Mouse (Mus musculus) forebrain, embryonic 14.5 days (tissue): ENCODE data around the gene Lyplal1. TPM values are rescaled to one million over a fixed set of nuclear protein-coding genes. Genes with fewer than 3 reads are reported as not detected.

ENCODE experiments used
- ATAC-seq: fragments of 200-750 bp; cut with Nextera tagmentation; 2 replicates; pipeline ENCODE4 v1.8.0; 2017; ENCODE audit warnings: mild to moderate bottlenecking, moderate library complexity
- DNase-seq: peaks from one replicate; pipeline ENCODE4 v3.0.0-alpha.2; 2015; ENCODE audit warnings: low spot score
- H3K27ac ChIP-seq: fragments of 300-500 bp; sonication (generic); 2 replicates; pipeline ENCODE4 v1.5.1; 2014; ENCODE audit warnings: low read depth, mild to moderate bottlenecking, control low read depth, low read length, moderate library complexity
- H3K27me3 ChIP-seq: fragments of 300-500 bp; sonication (generic); replicated peaks from 2 replicates; pipeline ENCODE4 v1.6.1; 2014; ENCODE audit warnings: low read length, control low read depth, mixed read lengths; ENCODE audit not compliant: control insufficient read depth, insufficient read depth
- H3K36me3 ChIP-seq: fragments of 300-500 bp; sonication (generic); 2 replicates; pipeline ENCODE4 v1.6.1; 2014; ENCODE audit warnings: low read length, control low read depth; ENCODE audit not compliant: control insufficient read depth, insufficient read depth
- H3K4me1 ChIP-seq: fragments of 300-500 bp; sonication (generic); 2 replicates; pipeline ENCODE4 v1.6.1; 2014; ENCODE audit warnings: antibody characterized with exemption, low read length, control low read depth; ENCODE audit not compliant: control insufficient read depth, insufficient read depth
- H3K4me2 ChIP-seq: fragments of 300-500 bp; sonication (generic); 2 replicates; pipeline ENCODE4 v1.6.1; 2014; ENCODE audit warnings: mild to moderate bottlenecking, control low read depth, low read length
- H3K4me3 ChIP-seq: fragments of 300-500 bp; sonication (generic); 2 replicates; pipeline ENCODE4 v1.5.1; 2014; ENCODE audit warnings: low read depth, low read length, control low read depth
- H3K9ac ChIP-seq: fragments of 300-500 bp; sonication (generic); 2 replicates; pipeline ENCODE4 v1.6.1; 2014; ENCODE audit warnings: mild to moderate bottlenecking, low read length, control low read depth, moderate library complexity
- H3K9me3 ChIP-seq: fragments of 300-500 bp; sonication (generic); replicated peaks from 2 replicates; pipeline ENCODE4 v1.6.1; 2016; ENCODE audit warnings: low read length, control low read depth, mixed read lengths; ENCODE audit not compliant: control insufficient read depth
- WGBS: fragments of 180-500 bp; shearing (Covaris S2); extraction: QIAGEN DNeasy Blood & Tissue Kit; methylation state at CpG from one replicate; pipeline ENCODE4 v1.1.7; 2014; 5-methylcytosine and 5-hydroxymethylcytosine counted together
- polyA plus RNA-seq: library from polyadenylated mRNA; unstranded; fragments of >200 nt; fragmentation: Nextera tagmentation; extraction: Ambion mirVana; gene quantifications from 2 replicates; pipeline ENCODE4 v1.2.1, GENCODE M21; 2014

Lyplal1 gene
- polyA plus RNA-seq, 1 experiment from 2014 or later, result 20.7 TPM

DNA sequence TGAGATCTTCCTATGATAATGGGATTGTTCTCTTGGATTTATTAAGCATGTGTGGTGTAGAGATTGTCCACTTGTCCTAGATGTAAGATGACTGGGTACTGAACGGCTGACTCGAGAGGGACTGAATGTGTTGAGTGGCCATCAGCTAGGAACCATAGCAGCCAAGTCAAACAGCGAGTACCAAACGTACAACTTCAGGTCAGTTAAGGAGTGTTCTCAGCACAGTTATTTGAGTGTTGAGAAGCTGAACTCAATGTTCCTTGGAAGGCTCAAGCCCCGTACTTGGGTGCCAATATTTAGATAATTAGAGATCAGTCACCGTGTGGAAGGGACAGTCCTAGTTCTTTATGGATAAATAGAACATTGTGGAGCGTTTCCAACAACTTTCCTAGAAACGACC lies 11.8 kb upstream of the Lyplal1 start:
- ATAC-seq, result no peak
- no peak for DNase-seq
- Histone ChIP-seq H3K36me3 (no peaks in the 10 kb centered on the region), H3K27ac (no peak overlapping the region), H3K9me3 (no peaks in the 10 kb centered on the region), H3K4me3 (no peak overlapping the region), H3K27me3 (no peaks in the 10 kb centered on the region), H3K4me2 (no peak overlapping the region), H3K4me1 (no peaks in the 10 kb centered on the region), H3K9ac (no peak overlapping the region)
- 88% methylated on average over 8 of the region's 8 CpGs for WGBS

GRCm38 (mm10) chr1:186126313-186126862 lies 9.3 kb upstream of the Lyplal1 start:
- no peaks in the 10 kb centered on the region for H3K4me1 ChIP-seq
- no peak for DNase-seq
- H3K4me3 ChIP-seq, result no peak overlapping the region
- WGBS, result 84% methylated on average over 6 of the region's 6 CpGs
- H3K36me3 ChIP-seq, result no peaks in the 10 kb centered on the region
- H3K9me3 ChIP-seq, result no peaks in the 10 kb centered on the region
- no peak overlapping the region for H3K4me2 ChIP-seq
- H3K27ac ChIP-seq, result no peak overlapping the region
- ATAC-seq, result no peak
- no peak overlapping the region for H3K9ac ChIP-seq
- H3K27me3 ChIP-seq, result no peaks in the 10 kb centered on the region

DNA sequence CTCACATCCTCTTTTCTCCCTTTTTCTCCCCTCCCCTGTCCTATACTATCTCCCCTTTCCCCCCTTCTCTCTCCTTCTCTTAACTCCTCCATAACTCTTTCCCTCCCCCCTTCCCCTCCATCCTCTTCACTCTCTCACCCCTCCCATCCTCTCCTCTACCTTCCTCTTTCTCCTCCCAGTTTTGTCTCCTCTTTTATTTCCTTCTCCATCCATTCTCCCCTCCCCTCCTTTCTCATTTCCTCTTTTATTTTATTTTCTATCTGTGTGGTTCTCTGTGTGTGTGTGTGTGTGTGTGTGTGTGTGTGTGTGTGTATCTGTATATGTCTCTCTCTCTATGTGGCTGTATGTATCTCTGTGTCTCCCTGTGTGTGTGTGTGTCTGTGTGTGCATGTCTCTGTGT lies 6.6 kb upstream of the Lyplal1 start:
- Histone ChIP-seq H3K4me3 (no peak overlapping the region), H3K9me3 (no peaks in the 10 kb centered on the region), H3K36me3 (no peaks in the 10 kb centered on the region), H3K27me3 (no peaks in the 10 kb centered on the region), H3K4me2 (no peak overlapping the region), H3K4me1 (no peaks in the 10 kb centered on the region), H3K27ac (no peak overlapping the region), H3K9ac (no peak overlapping the region)
- ATAC-seq, result no peak
- no peak for DNase-seq

GRCm38 (mm10) chr1:186119856-186120255 lies 2.7 kb upstream of the Lyplal1 start:
- ATAC-seq (no peak), DNase-seq (no peak)
- no peaks in the 10 kb centered on the region for H3K9me3 ChIP-seq
- H3K9ac ChIP-seq, result no peak overlapping the region
- WGBS, result 42% methylated on average over 5 of the region's 5 CpGs
- no peak overlapping the region for H3K4me2 ChIP-seq
- H3K27me3 ChIP-seq, result no peaks in the 10 kb centered on the region
- H3K27ac ChIP-seq, result no peak overlapping the region
- H3K36me3 ChIP-seq, result no peaks in the 10 kb centered on the region
- H3K4me3 ChIP-seq, result no peak overlapping the region
- H3K4me1 ChIP-seq, result no peaks in the 10 kb centered on the region

DNA sequence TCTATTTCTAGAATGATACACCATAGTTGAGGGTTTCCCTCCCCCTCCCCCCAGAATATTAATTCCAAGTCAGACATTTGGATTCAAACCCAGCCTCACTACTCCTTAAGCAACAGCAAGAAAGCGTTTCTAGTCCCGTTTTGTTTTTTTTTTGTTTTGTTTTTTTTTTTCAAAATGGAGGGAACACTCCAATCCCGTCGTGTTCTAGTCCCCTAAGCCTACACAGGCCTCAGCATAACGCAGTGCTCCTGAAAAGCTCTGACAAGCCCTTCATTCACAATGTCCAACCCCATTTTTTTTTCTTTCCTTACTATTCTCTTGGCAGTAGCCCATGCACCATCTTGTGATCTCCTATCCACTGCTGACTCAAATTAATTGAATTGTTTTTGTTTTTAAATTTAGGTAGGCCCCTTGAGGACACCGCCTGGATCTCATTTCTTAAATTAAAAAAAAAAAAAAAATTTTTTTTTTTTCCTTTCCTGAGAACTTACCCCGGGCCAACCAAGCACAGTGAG lies 967 bp downstream of the Lyplal1 start:
- Histone ChIP-seq H3K36me3 (no peaks in the 10 kb centered on the region), H3K4me3 (peak overlapping the region; percentile 61), H3K4me2 (peak overlapping the region; percentile 56), H3K9ac (0 out of 2 replicates have a peak overlapping the region, but pooled peaks have one; percentile 91), H3K27me3 (no peaks in the 10 kb centered on the region), H3K9me3 (no peaks in the 10 kb centered on the region), H3K27ac (no peak overlapping the region), H3K4me1 (no peaks in the 10 kb centered on the region)
- WGBS, result 73% methylated on average over 7 of the region's 7 CpGs
- DNase-seq (peak; percentile 16), ATAC-seq (no peak)

DNA sequence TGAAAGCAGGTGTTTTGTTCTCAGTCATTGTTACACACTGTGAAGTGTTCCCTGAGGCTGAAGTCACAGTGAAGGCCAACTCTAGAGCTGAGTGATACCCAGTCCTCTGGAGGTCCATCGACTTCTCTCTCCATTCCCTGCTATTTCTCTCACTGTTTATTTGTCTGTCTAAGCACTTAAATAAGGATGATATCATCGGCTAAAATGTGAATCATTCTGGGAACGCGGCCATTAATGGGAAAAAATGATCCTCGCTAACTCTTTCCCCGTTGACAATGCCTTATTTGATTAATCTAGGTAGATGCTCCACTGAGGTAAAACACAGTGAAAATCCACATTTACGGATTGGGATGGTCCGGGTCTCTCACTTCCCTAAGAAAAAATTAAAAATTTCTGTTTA lies 14.8 kb downstream of the Lyplal1 start:
- 93% methylated on average over 8 of the region's 8 CpGs for WGBS
- no peaks in the 10 kb centered on the region for H3K4me1 ChIP-seq
- DNase-seq, result no peak
- no peak overlapping the region for H3K9ac ChIP-seq
- H3K27me3 ChIP-seq, result no peaks in the 10 kb centered on the region
- no peak for ATAC-seq
- no peak overlapping the region for H3K4me3 ChIP-seq
- H3K36me3 ChIP-seq, result no peaks in the 10 kb centered on the region
- no peaks in the 10 kb centered on the region for H3K9me3 ChIP-seq
- H3K4me2 ChIP-seq, result no peak overlapping the region
- no peak overlapping the region for H3K27ac ChIP-seq

GRCm38 (mm10) chr1:186066266-186066897 lies 50.7 kb downstream of the Lyplal1 start:
- ATAC-seq (no peak), DNase-seq (peak; percentile 61)
- H3K9me3 ChIP-seq, result no peaks in the 10 kb centered on the region
- no peaks in the 10 kb centered on the region for H3K27me3 ChIP-seq
- no peak overlapping the region for H3K27ac ChIP-seq
- H3K36me3 ChIP-seq, result no peaks in the 10 kb centered on the region
- H3K4me3 ChIP-seq, result no peak overlapping the region
- H3K4me2 ChIP-seq, result no peak overlapping the region
- no peaks in the 10 kb centered on the region for H3K4me1 ChIP-seq
- no peak overlapping the region for H3K9ac ChIP-seq
- 78% methylated on average over 2 of the region's 2 CpGs for WGBS

GRCm38 (mm10) chr1:186060041-186060440 lies 57.1 kb downstream of the Lyplal1 start:
- Histone ChIP-seq H3K9me3 (no peaks in the 10 kb centered on the region), H3K27ac (no peak overlapping the region), H3K4me3 (no peak overlapping the region), H3K4me1 (no peaks in the 10 kb centered on the region), H3K27me3 (no peaks in the 10 kb centered on the region), H3K9ac (no peak overlapping the region), H3K4me2 (no peak overlapping the region), H3K36me3 (no peaks in the 10 kb centered on the region)
- DNase-seq, result peak; percentile 30
- ATAC-seq, result no peak
- WGBS, result 49% methylated on average over 2 of the region's 2 CpGs

DNA sequence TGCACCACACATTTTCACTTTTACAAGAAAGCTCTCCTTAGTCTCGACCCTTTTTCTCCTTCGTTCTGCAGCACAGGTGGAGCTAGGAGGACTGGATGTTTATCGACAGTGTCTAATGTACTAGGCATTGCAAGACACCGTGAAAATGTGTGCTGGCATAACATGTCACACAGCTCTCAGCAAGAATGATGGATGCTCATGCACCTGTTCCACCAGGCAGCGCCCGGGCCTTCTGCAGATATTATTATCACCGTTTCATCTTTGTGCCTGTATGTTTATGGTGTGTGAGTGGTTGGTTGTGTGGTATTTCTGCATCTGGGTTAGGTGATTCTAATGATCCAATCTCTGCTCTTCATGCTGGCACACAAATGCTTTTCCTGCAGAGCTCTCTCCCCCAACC lies 62.9 kb downstream of the Lyplal1 start:
- ATAC-seq (no peak), DNase-seq (no peak)
- 94% methylated on average over 7 of the region's 7 CpGs for WGBS
- Histone ChIP-seq H3K4me1 (no peaks in the 10 kb centered on the region), H3K4me3 (no peak overlapping the region), H3K4me2 (no peak overlapping the region), H3K9ac (no peak overlapping the region), H3K36me3 (no peaks in the 10 kb centered on the region), H3K9me3 (no peaks in the 10 kb centered on the region), H3K27me3 (no peaks in the 10 kb centered on the region), H3K27ac (no peak overlapping the region)
